In genomic region chr11:20542739-20543452, GRCm38 (mm10) we compare ENCODE assay signal across 8 mouse cellular contexts. TPM values are rescaled to one million over a fixed set of nuclear protein-coding genes. Genes with fewer than 3 reads are reported as not detected.
DNase-seq lines count a peak whose midpoint lies in the region; ATAC-seq lines count a peak whose summit lies in the region.

Gene Sertad2, plus strand, starts transcription at chr11:20543253.

- H3K4me3 ChIP-seq in hindbrain, embryonic 11.5 days (ENCODE audit: low read depth, low read length) = peak within 1 kb of the TSS; percentile 86

- H3K27me3 ChIP-seq in hindbrain, embryonic 11.5 days (ENCODE audit: control insufficient read depth, insufficient read depth, low read length) = no peaks in the 10 kb centered on the region

- peak within 1 kb of the TSS; percentile 96 for H3K27ac ChIP-seq in hindbrain, embryonic 11.5 days (ENCODE audit: low read depth, low read length)

- no peaks in the 10 kb centered on the region for H3K36me3 ChIP-seq in hindbrain, embryonic 11.5 days (ENCODE audit: control insufficient read depth, insufficient read depth, low read length)

- WGBS in hindbrain, embryonic 11.5 days = under 1% methylated on average over 55 of the region's 62 CpGs

- ATAC-seq in hindbrain, embryonic 11.5 days (ENCODE audit: low FRiP score) = peak; percentile 100

- DNase-seq in Muller cell, postnatal 12 days (ENCODE audit: inconsistent ontology term) = peak; percentile 100
- peak; percentile 100 for DNase-seq in cerebellum, adult 9-11 months
- DNase-seq in frontal cortex, adult 2 months (ENCODE audit: extremely low spot score in 1 of 2, low spot score in 1 of 2) = peak; percentile 99
- DNase-seq in hindbrain, embryonic 11.5 days (ENCODE audit: low spot score) = peak; percentile 97
- peak; percentile 99 for DNase-seq in layer of hippocampus, postnatal 10 days (ENCODE audit: low spot score in 2 of 2)
- DNase-seq in lung, postnatal 10 days = peak; percentile 100
- peak; percentile 99 for DNase-seq in ovary, postnatal 36 days (ENCODE audit: low spot score)
- DNase-seq in thymus, postnatal 25 days = peak; percentile 99

- no peaks in the 10 kb centered on the region; the same call in 1 of the 2 replicates for H3K4me1 ChIP-seq in hindbrain, embryonic 11.5 days (replicated peaks; ENCODE audit: control insufficient read depth, insufficient read depth, low read length)

- H3K9me3 ChIP-seq in hindbrain, embryonic 11.5 days (ENCODE audit: control insufficient read depth, low read length) = no peaks in the 10 kb centered on the region

- H3K9ac ChIP-seq in hindbrain, embryonic 11.5 days (ENCODE audit: low read depth, low read length) = peak within 1 kb of the TSS; percentile 76

- H3K4me2 ChIP-seq in hindbrain, embryonic 11.5 days (replicated peaks; ENCODE audit: low read depth, low read length) = peak within 1 kb of the TSS; percentile 80

RNA-seq across cellular contexts. Expression of gene Sertad2, which starts in this region (rescaled TPM):
- polyA plus RNA-seq in frontal cortex, adult 2 months (2012; rRNA removed) = 17.6 and 19.5 TPM in 2 replicates
- polyA plus RNA-seq in hindbrain, embryonic 11.5 days (2014; fragmentation: Nextera tagmentation; extraction: Ambion mirVana) = 23.6 and 24.4 TPM in 2 replicates
- 10 to 100 TPM; 21.4 to 24.8 TPM for total RNA-seq in layer of hippocampus, postnatal 10 days (2021)

Comparison
In these comparisons a context has a peak if more than half of its experiments do, and no peak if none do; other contexts are left out.
1. Peak in every context shown above with its lines: DNase-seq, ATAC-seq, H3K4me3 ChIP-seq and H3K27ac ChIP-seq.